Mouse (Mus musculus) limb, embryonic 14.5 days (tissue): ENCODE data around the gene Ttc30a2. TPM values are rescaled to one million over a fixed set of nuclear protein-coding genes. Genes with fewer than 3 reads are reported as not detected.

ENCODE experiments used
- ATAC-seq: fragments of 200-750 bp; cut with Nextera tagmentation; 2 replicates; pipeline ENCODE4 v1.8.0; 2017; ENCODE audit warnings: low read depth, moderate number of reproducible peaks, moderate TSS enrichment; ENCODE audit not compliant: low FRiP score
- DNase-seq: peaks from one replicate; pipeline ENCODE4 v3.0.0-alpha.2; 2015; ENCODE audit warnings: low spot score
- H3K27ac ChIP-seq: fragments of 300-500 bp; sonication (generic); replicated peaks from 2 replicates; pipeline ENCODE4 v1.5.1; 2014; ENCODE audit warnings: low read depth, mild to moderate bottlenecking, low read length, moderate library complexity, mixed read lengths
- H3K27me3 ChIP-seq: fragments of 300-500 bp; sonication (generic); 2 replicates; pipeline ENCODE4 v1.6.1; 2014; ENCODE audit warnings: low read length, mixed read lengths; ENCODE audit not compliant: control insufficient read depth, insufficient read depth
- H3K36me3 ChIP-seq: fragments of 300-500 bp; sonication (generic); 2 replicates; pipeline ENCODE4 v1.6.1; 2014; ENCODE audit warnings: mild to moderate bottlenecking, low read length, moderate library complexity, mixed read lengths; ENCODE audit not compliant: control insufficient read depth, insufficient read depth
- H3K4me1 ChIP-seq: fragments of 300-500 bp; sonication (generic); 2 replicates; pipeline ENCODE4 v1.6.1; 2014; ENCODE audit warnings: antibody characterized with exemption, low read length, mixed read lengths; ENCODE audit not compliant: control insufficient read depth, insufficient read depth
- H3K4me2 ChIP-seq: fragments of 300-500 bp; sonication (generic); replicated peaks from 2 replicates; pipeline ENCODE4 v1.6.1; 2014; ENCODE audit warnings: low read depth, mild to moderate bottlenecking, low read length, moderate library complexity; ENCODE audit not compliant: severe bottlenecking
- H3K4me3 ChIP-seq: fragments of 300-500 bp; sonication (generic); replicated peaks from 2 replicates; pipeline ENCODE4 v1.5.1; 2014; ENCODE audit warnings: low read length
- H3K9ac ChIP-seq: fragments of 300-500 bp; sonication (generic); 2 replicates; pipeline ENCODE4 v1.6.1; 2014; ENCODE audit warnings: mild to moderate bottlenecking, low read depth, low read length, moderate library complexity; ENCODE audit not compliant: severe bottlenecking
- H3K9me3 ChIP-seq: fragments of 300-500 bp; sonication (generic); 2 replicates; pipeline ENCODE4 v1.6.1; 2016; ENCODE audit warnings: low read length; ENCODE audit not compliant: control insufficient read depth
- POLR2A ChIP-seq: fragments of 200-500 bp; IDR thresholded peaks from 2 replicates; pipeline ENCODE4 v1.8.0; 2012; ENCODE audit warnings: inconsistent platforms, mild to moderate bottlenecking, moderate library complexity, borderline replicate concordance; ENCODE audit not compliant: insufficient read depth, insufficient read length; ENCODE audit errors: extremely low read depth
- WGBS: fragments of 180-500 bp; shearing (Covaris S2); extraction: QIAGEN DNeasy Blood & Tissue Kit; methylation state at CpG from one replicate; pipeline ENCODE4 v1.1.7; 2014; 5-methylcytosine and 5-hydroxymethylcytosine counted together
- polyA plus RNA-seq, 2 experiments: library from polyadenylated mRNA; depleted of rRNA in 1 of 2; stranded (reverse) in 1 of 2; unstranded in 1 of 2; fragments of >200 nt; fragmentation: Nextera tagmentation in 1 of 2; extraction: Ambion mirVana in 1 of 2; gene quantifications; 2 replicates each; pipeline versions ENCODE4 v1.2.1 to v1.2.3; 2012 to 2014

Ttc30a2 gene
- polyA plus RNA-seq, 2 experiments: 0.30 to 0.35 TPM

DNA sequence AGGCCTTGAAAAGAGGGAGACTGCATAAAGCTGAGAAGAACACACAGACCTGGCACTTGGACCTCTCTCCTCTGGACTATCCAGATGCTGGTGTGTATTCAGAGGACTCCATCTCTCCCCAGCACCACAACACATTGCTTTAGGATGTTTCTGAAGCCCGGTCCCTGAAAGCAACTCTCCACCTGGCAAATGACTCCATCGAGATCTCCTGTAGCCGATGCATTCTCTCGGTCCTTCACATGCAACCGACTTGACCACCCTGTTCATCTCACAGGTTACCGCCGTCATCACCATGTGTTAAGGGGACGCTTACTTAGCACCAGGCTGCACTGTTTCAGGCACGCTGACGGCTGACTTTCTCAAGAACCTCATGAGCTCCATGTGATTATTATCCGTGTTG lies 16.9 kb upstream of the Ttc30a2 start:
- Histone ChIP-seq H3K36me3 (no peaks in the 10 kb centered on the region), H3K4me1 (peaks cover 33% of the 10 kb centered on the region), H3K4me3 (no peak overlapping the region), H3K9me3 (no peaks in the 10 kb centered on the region), H3K9ac (no peak overlapping the region), H3K27me3 (no peaks in the 10 kb centered on the region), H3K27ac (no peak overlapping the region), H3K4me2 (no peak overlapping the region)
- no peak for DNase-seq
- ATAC-seq: no peak
- no peak for TF ChIP-seq POLR2A
- 92% methylated on average over 11 of the region's 11 CpGs for WGBS

DNA sequence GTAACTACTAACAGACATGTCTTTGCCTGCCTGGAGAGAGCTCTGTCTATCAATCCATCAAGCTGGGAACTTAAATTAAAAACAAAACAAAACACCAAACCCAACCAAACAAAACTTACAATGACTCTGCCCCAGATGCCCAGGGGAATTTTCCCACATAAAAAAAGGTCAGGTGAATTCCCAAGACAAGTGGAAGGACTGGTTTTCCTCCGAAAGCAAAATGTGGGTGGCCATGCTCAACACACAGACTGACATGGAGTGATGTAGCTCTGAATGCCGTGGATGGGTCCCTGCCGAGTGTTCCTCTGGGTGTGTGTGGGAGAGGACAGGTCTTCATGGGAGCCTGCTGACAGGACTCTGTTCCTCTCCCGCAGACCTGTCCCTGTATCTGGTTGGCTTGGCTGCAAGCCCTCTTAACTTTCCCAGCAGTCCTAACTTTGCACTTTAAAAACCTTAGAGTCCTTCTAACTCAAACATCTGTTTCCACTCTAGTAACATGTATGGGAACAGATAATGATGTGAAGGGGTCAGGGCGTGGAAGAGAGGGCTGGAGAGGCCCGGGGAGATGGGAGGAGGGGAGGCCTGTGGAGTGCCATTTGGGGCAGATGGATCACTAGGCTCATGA lies 13.7 kb upstream of the Ttc30a2 start:
- TF ChIP-seq POLR2A: no peak
- DNase-seq: peak; percentile 50
- peak; percentile 72 for ATAC-seq
- H3K4me1 ChIP-seq: peaks cover 50% of the 10 kb centered on the region
- H3K4me2 ChIP-seq: 0 out of 2 replicates have a peak overlapping the region, but pooled peaks have one; percentile 8
- WGBS: 11% methylated on average over 6 of the region's 6 CpGs
- H3K9me3 ChIP-seq: no peaks in the 10 kb centered on the region
- no peaks in the 10 kb centered on the region for H3K27me3 ChIP-seq
- H3K4me3 ChIP-seq: no peak overlapping the region
- H3K27ac ChIP-seq: peak overlapping the region; percentile 22; the same call in 1 of the 2 replicates
- no peak overlapping the region for H3K9ac ChIP-seq
- no peaks in the 10 kb centered on the region for H3K36me3 ChIP-seq

DNA sequence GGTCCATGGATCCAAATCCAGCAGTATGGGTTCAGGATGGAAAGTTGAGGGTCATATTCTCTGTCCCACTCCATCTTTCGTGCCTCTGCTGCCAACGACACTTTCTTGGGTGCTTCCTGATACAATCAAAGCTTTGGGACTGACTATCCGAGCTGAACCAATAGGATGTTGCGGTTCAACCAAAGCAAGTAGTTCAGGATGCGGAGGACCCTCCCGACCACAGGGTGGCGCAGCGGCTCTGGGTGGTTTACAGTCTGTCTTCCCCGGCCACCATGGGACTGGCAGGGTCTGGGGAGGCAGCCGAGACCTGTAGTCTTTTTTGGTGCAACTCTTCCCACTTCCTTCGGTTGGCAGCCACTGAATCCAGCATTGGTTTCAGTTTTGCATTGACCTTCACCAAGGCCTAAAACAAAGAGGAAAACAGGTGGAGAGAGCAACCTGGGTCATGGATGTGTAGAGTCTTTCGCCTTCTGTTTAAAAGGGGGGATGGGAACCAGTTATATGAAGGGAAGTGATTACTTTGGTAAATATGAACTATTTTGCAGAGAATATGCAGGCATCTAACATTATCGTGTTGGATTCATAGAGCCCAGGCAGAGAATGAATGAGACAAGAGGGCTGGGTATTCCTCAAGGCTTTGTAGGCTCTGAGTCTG lies 13.0 kb upstream of the Ttc30a2 start:
- Histone ChIP-seq H3K4me2 (no peak overlapping the region), H3K9me3 (no peaks in the 10 kb centered on the region), H3K4me1 (peaks cover 50% of the 10 kb centered on the region), H3K36me3 (no peaks in the 10 kb centered on the region), H3K27ac (0 out of 2 replicates have a peak overlapping the region, but pooled peaks have one; percentile 28), H3K4me3 (no peak overlapping the region), H3K27me3 (no peaks in the 10 kb centered on the region), H3K9ac (no peak overlapping the region)
- ATAC-seq: no peak
- DNase-seq: peak; percentile 57
- no peak for TF ChIP-seq POLR2A
- 51% methylated on average over 13 of the region's 13 CpGs for WGBS

DNA sequence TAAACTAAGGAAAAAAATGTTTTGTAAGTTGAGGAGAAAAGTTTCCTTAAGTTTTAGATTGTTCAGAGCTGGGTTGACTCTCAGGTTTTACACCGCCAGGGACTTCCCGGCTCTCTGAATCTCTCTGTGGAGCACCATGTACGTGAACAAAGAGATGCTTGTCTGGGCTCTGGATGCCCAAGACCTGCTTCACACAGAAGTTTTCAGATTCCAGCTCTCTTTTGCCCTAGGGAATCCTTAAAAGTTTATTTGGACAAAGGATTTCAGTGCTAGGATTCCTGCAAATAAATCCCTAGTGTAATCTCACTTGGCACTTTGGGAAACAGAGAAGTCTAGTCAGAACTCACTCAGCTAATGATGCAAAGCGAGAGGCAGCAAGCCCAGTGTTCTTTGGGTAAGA lies 11.7 kb upstream of the Ttc30a2 start:
- H3K9ac ChIP-seq: no peak overlapping the region
- peaks cover 53% of the 10 kb centered on the region for H3K4me1 ChIP-seq
- 0 out of 2 replicates have a peak overlapping the region, but pooled peaks have one; percentile 10 for H3K27ac ChIP-seq

DNA sequence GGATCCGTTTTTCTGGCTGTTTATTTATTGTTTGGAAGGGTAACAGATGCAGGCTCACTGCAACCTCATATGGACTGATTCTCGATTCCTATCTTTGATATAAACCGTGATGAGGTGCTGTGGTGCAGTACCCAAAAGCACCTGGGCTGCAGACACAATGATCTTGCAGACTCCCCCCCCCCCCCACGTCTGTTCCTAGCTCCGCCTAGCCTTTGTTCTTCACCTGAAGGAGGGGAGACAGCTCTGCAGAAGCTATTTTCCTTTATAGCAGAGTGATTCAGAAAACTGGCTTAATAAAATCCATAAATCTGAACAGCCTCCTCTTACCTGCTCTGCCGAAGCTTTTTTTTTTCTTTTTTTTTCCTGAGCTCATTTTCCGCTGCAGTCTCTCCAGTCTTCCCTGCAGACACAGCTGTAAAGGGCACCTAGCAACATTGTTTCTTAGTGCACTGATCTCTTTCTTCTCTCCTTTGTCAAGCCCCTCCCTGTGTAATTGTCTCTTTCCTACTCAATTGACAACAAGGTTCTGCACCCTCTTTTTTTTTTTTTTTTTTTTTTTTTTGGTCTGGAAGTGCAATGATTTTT lies 10.9 kb upstream of the Ttc30a2 start:
- no peak for DNase-seq

More for the DNA sequence above, 11.7 kb upstream of the Ttc30a2 start:
- no peak for ATAC-seq
- TF ChIP-seq POLR2A: no peak
- H3K36me3 ChIP-seq: no peaks in the 10 kb centered on the region
- no peak for DNase-seq
- no peaks in the 10 kb centered on the region for H3K9me3 ChIP-seq
- no peaks in the 10 kb centered on the region for H3K27me3 ChIP-seq
- H3K4me3 ChIP-seq: no peak overlapping the region
- no peak overlapping the region for H3K4me2 ChIP-seq
- WGBS: 36% methylated on average over 4 of the region's 4 CpGs

More for the DNA sequence above, 10.9 kb upstream of the Ttc30a2 start:
- WGBS: 19% methylated on average over 6 of the region's 7 CpGs
- Histone ChIP-seq H3K4me2 (peak overlapping the region; percentile 22; the same call in 1 of the 2 replicates), H3K27ac (peak overlapping the region; percentile 40; the same call in 1 of the 2 replicates), H3K4me3 (no peak overlapping the region), H3K9me3 (no peaks in the 10 kb centered on the region), H3K27me3 (no peaks in the 10 kb centered on the region), H3K36me3 (no peaks in the 10 kb centered on the region), H3K4me1 (peaks cover 53% of the 10 kb centered on the region), H3K9ac (no peak overlapping the region)
- TF ChIP-seq POLR2A: no peak
- no peak for ATAC-seq
